Mouse (Mus musculus): ENCODE data around the gene Unkl. TPM values are rescaled to one million over a fixed set of nuclear protein-coding genes. Genes with fewer than 3 reads are reported as not detected.
A peak's percentile ranks its signal among the peaks of the same experiment; 100 is the strongest.
"Not testable (repeated sequence)": the region's sequence is repeated elsewhere in the genome, so short reads cannot be mapped to it uniquely, and the experiment has no call there.

The Unkl gene
- polyA plus RNA-seq, 1 experiment from 2014 or later = 8.5 TPM

- H3K36me3 ChIP-seq = peaks cover 43% of the 10 kb centered on the region
- not testable (repeated sequence) for H3K9me3 ChIP-seq; DNase-seq (ENCODE audit: low spot score)
- H3K4me1 ChIP-seq (replicated peaks) = peaks cover 19% of the 10 kb centered on the region
- peaks cover 11% of the 10 kb centered on the region for H3K27me3 ChIP-seq (ENCODE audit: insufficient read depth, poor library complexity, severe bottlenecking)
- H3K27ac ChIP-seq = peak overlapping the region; percentile 66
- H3K4me3 ChIP-seq = peak overlapping the region; percentile 56
- 11% methylated on average over 17 of the region's 28 CpGs for WGBS
Observed at GRCm38 (mm10) chr17:25222504-25222940, 34.3 kb downstream of the Unkl start.

GRCm38 (mm10) chr17:25222951-25223601 is 34.9 kb downstream of the Unkl start:
- Histone ChIP-seq H3K36me3 (peaks cover 39% of the 10 kb centered on the region), H3K4me3 (peak overlapping the region; percentile 56), H3K4me1 (replicated peaks) (peaks cover 19% of the 10 kb centered on the region), H3K27ac (peak overlapping the region; percentile 66; the same call in 1 of the 2 replicates), H3K9me3 (no peaks in the 10 kb centered on the region), H3K27me3 (ENCODE audit: insufficient read depth, poor library complexity, severe bottlenecking) (peaks cover 11% of the 10 kb centered on the region)
- WGBS = 52% methylated on average over 6 of the region's 6 CpGs
- no peak for DNase-seq (ENCODE audit: low spot score)

GRCm38 (mm10) chr17:25224586-25225222 is 36.5 kb downstream of the Unkl start:
- peaks cover 38% of the 10 kb centered on the region for H3K36me3 ChIP-seq
- peaks cover 19% of the 10 kb centered on the region for H3K4me1 ChIP-seq (replicated peaks)
- H3K27ac ChIP-seq = no peak overlapping the region
- DNase-seq (ENCODE audit: low spot score) = no peak
- H3K4me3 ChIP-seq = no peak overlapping the region
- no peaks in the 10 kb centered on the region for H3K9me3 ChIP-seq
- 89% methylated on average over 7 of the region's 7 CpGs for WGBS
- peaks cover 11% of the 10 kb centered on the region for H3K27me3 ChIP-seq (ENCODE audit: insufficient read depth, poor library complexity, severe bottlenecking)

GRCm38 (mm10) chr17:25225659-25226058 is 37.5 kb downstream of the Unkl start:
- H3K9me3 ChIP-seq = no peaks in the 10 kb centered on the region
- DNase-seq (ENCODE audit: low spot score) = no peak
- no peak overlapping the region for H3K4me3 ChIP-seq
- WGBS = 84% methylated on average over 4 of the region's 4 CpGs
- H3K36me3 ChIP-seq = peaks cover 41% of the 10 kb centered on the region
- H3K27me3 ChIP-seq (ENCODE audit: insufficient read depth, poor library complexity, severe bottlenecking) = peaks cover 10% of the 10 kb centered on the region
- H3K27ac ChIP-seq = no peak overlapping the region
- H3K4me1 ChIP-seq (replicated peaks) = peaks cover 19% of the 10 kb centered on the region

GRCm38 (mm10) chr17:25227991-25228390 is 39.8 kb downstream of the Unkl start:
- DNase-seq (ENCODE audit: low spot score) = no peak
- Histone ChIP-seq H3K4me3 (no peak overlapping the region), H3K36me3 (peaks cover 50% of the 10 kb centered on the region), H3K27ac (no peak overlapping the region), H3K27me3 (ENCODE audit: insufficient read depth, poor library complexity, severe bottlenecking) (no peaks in the 10 kb centered on the region), H3K9me3 (no peaks in the 10 kb centered on the region), H3K4me1 (replicated peaks) (no peaks in the 10 kb centered on the region)
- 87% methylated on average over 5 of the region's 5 CpGs for WGBS

GRCm38 (mm10) chr17:25230014-25230655 is 41.9 kb downstream of the Unkl start:
- WGBS = 84% methylated on average over 17 of the region's 17 CpGs
- DNase-seq (ENCODE audit: low spot score); H3K4me3 ChIP-seq; H3K9me3 ChIP-seq; H3K27me3 ChIP-seq (ENCODE audit: insufficient read depth, poor library complexity, severe bottlenecking); H3K27ac ChIP-seq; H3K4me1 ChIP-seq (replicated peaks): not testable (repeated sequence)
- peaks cover 56% of the 10 kb centered on the region for H3K36me3 ChIP-seq

GRCm38 (mm10) chr17:25230700-25231099 is 42.5 kb downstream of the Unkl start:
- H3K27ac ChIP-seq = no peak overlapping the region
- peaks cover 56% of the 10 kb centered on the region for H3K36me3 ChIP-seq
- H3K27me3 ChIP-seq (ENCODE audit: insufficient read depth, poor library complexity, severe bottlenecking) = no peaks in the 10 kb centered on the region
- DNase-seq (ENCODE audit: low spot score) = no peak
- 94% methylated on average over 3 of the region's 3 CpGs for WGBS
- no peaks in the 10 kb centered on the region for H3K4me1 ChIP-seq (replicated peaks)
- H3K4me3 ChIP-seq = no peak overlapping the region
- no peaks in the 10 kb centered on the region for H3K9me3 ChIP-seq

- H3K4me1 ChIP-seq (replicated peaks) = not testable (repeated sequence)
Observed at GRCm38 (mm10) chr17:25231621-25232020, 43.4 kb downstream of the Unkl start.

GRCm38 (mm10) chr17:25235635-25236034 is 47.4 kb downstream of the Unkl start:
- WGBS = 87% methylated on average over 9 of the region's 9 CpGs

More at GRCm38 (mm10) chr17:25231621-25232020, 43.4 kb downstream of the Unkl start:
- DNase-seq (ENCODE audit: low spot score); H3K9me3 ChIP-seq; H3K27me3 ChIP-seq (ENCODE audit: insufficient read depth, poor library complexity, severe bottlenecking); H3K4me3 ChIP-seq; H3K27ac ChIP-seq: not testable (repeated sequence)
- 96% methylated on average over 7 of the region's 11 CpGs for WGBS
- peaks cover 60% of the 10 kb centered on the region for H3K36me3 ChIP-seq

GRCm38 (mm10) chr17:25239695-25240636 is 51.8 kb downstream of the Unkl start, which contains the start of the genes Gnptg and Tsr3:
Gene Gnptg (minus strand): TSS chr17:25240124.
Gene Tsr3 (plus strand): TSS chr17:25240170.
- Histone ChIP-seq H3K4me1 (replicated peaks) (peaks cover 20% of the 10 kb centered on the region), H3K4me3 (peak within 1 kb of the TSS; percentile 71), H3K27me3 (ENCODE audit: insufficient read depth, poor library complexity, severe bottlenecking) (no peaks in the 10 kb centered on the region), H3K9me3 (no peaks in the 10 kb centered on the region), H3K27ac (peak within 1 kb of the TSS; percentile 89), H3K36me3 (peaks cover 62% of the 10 kb centered on the region)
- under 1% methylated on average over 80 of the region's 80 CpGs for WGBS
- DNase-seq (ENCODE audit: low spot score) = peak; percentile 92

More at GRCm38 (mm10) chr17:25235635-25236034, 47.4 kb downstream of the Unkl start:
- Histone ChIP-seq H3K9me3 (no peaks in the 10 kb centered on the region), H3K36me3 (peaks cover 40% of the 10 kb centered on the region), H3K27me3 (ENCODE audit: insufficient read depth, poor library complexity, severe bottlenecking) (no peaks in the 10 kb centered on the region), H3K4me3 (no peak overlapping the region), H3K4me1 (replicated peaks) (peaks cover 9% of the 10 kb centered on the region), H3K27ac (no peak overlapping the region)
- DNase-seq (ENCODE audit: low spot score) = no peak

- 88% methylated on average over 11 of the region's 11 CpGs for WGBS
- Histone ChIP-seq H3K27me3 (ENCODE audit: insufficient read depth, poor library complexity, severe bottlenecking) (no peaks in the 10 kb centered on the region), H3K27ac (no peak overlapping the region), H3K9me3 (no peaks in the 10 kb centered on the region), H3K36me3 (peaks cover 54% of the 10 kb centered on the region), H3K4me1 (replicated peaks) (peaks cover 20% of the 10 kb centered on the region), H3K4me3 (no peak overlapping the region)
- no peak for DNase-seq (ENCODE audit: low spot score)
Observed at GRCm38 (mm10) chr17:25243131-25243780, 55.1 kb downstream of the Unkl start.

- Histone ChIP-seq H3K27ac (no peak overlapping the region), H3K4me3 (0 out of 2 replicates have a peak overlapping the region, but pooled peaks have one; percentile 0), H3K4me1 (replicated peaks) (peaks cover 15% of the 10 kb centered on the region), H3K9me3 (no peaks in the 10 kb centered on the region), H3K27me3 (ENCODE audit: insufficient read depth, poor library complexity, severe bottlenecking) (no peaks in the 10 kb centered on the region), H3K36me3 (peaks cover 54% of the 10 kb centered on the region)
- 81% methylated on average over 16 of the region's 16 CpGs for WGBS
- DNase-seq (ENCODE audit: low spot score) = no peak
Observed at GRCm38 (mm10) chr17:25244239-25244638, 56.0 kb downstream of the Unkl start.

Measured in hindbrain, embryonic 10.5 days (tissue).